Mouse (Mus musculus): Measurements from ENCODE around the gene Ttyh1.
A peak's percentile ranks its signal among the peaks of the same experiment; 100 is the strongest.

The Ttyh1 gene

GRCm38 (mm10) chr7:4122783-4123182 is 3.6 kb downstream of the Ttyh1 start:
- no peak for DNase-seq (ENCODE audit: low read depth, low spot score)

- no peak for DNase-seq (ENCODE audit: low read depth, low spot score)
Measured at GRCm38 (mm10) chr7:4123732-4124131, 4.5 kb downstream of the Ttyh1 start.

GRCm38 (mm10) chr7:4124315-4124759 is 5.1 kb downstream of the Ttyh1 start:
- no peak for DNase-seq (ENCODE audit: low read depth, low spot score)

GRCm38 (mm10) chr7:4124856-4125255 is 5.6 kb downstream of the Ttyh1 start:
- DNase-seq (ENCODE audit: low read depth, low spot score): no peak

GRCm38 (mm10) chr7:4125306-4125705 is 6.1 kb downstream of the Ttyh1 start:
- no peak for DNase-seq (ENCODE audit: low read depth, low spot score)

GRCm38 (mm10) chr7:4126992-4127785 is 8.0 kb downstream of the Ttyh1 start:
- no peak for DNase-seq (ENCODE audit: low read depth, low spot score)

- DNase-seq (ENCODE audit: low read depth, low spot score): no peak
Measured at GRCm38 (mm10) chr7:4127894-4128293, 8.7 kb downstream of the Ttyh1 start.

GRCm38 (mm10) chr7:4128860-4129259 is 9.7 kb downstream of the Ttyh1 start:
- no peak for DNase-seq (ENCODE audit: low read depth, low spot score)

- DNase-seq (ENCODE audit: low read depth, low spot score): peak; percentile 57
Measured at GRCm38 (mm10) chr7:4130686-4131452, 11.7 kb downstream of the Ttyh1 start.

GRCm38 (mm10) chr7:4131964-4132363 is 12.8 kb downstream of the Ttyh1 start:
- no peak for DNase-seq (ENCODE audit: low read depth, low spot score)

GRCm38 (mm10) chr7:4132581-4132980 is 13.4 kb downstream of the Ttyh1 start:
- no peak for DNase-seq (ENCODE audit: low read depth, low spot score)

GRCm38 (mm10) chr7:4132998-4133397 is 13.8 kb downstream of the Ttyh1 start:
- no peak for DNase-seq (ENCODE audit: low read depth, low spot score)

- no peak for DNase-seq (ENCODE audit: low read depth, low spot score)
Measured at GRCm38 (mm10) chr7:4134911-4135310, 15.7 kb downstream of the Ttyh1 start.

- DNase-seq (ENCODE audit: low read depth, low spot score): no peak
Measured at GRCm38 (mm10) chr7:4136404-4136770, 17.2 kb downstream of the Ttyh1 start.

- DNase-seq (ENCODE audit: low read depth, low spot score): peak; percentile 96
Measured at GRCm38 (mm10) chr7:4136771-4137531, 17.7 kb downstream of the Ttyh1 start, which contains the start of gene Leng8. Gene Leng8 (plus strand): TSS chr7:4137039.

GRCm38 (mm10) chr7:4137746-4138145 is 18.5 kb downstream of the Ttyh1 start:
- no peak for DNase-seq (ENCODE audit: low read depth, low spot score)

GRCm38 (mm10) chr7:4138181-4138580 is 19.0 kb downstream of the Ttyh1 start:
- DNase-seq (ENCODE audit: low read depth, low spot score): no peak

- no peak for DNase-seq (ENCODE audit: low read depth, low spot score)
Measured at GRCm38 (mm10) chr7:4138671-4139070, 19.5 kb downstream of the Ttyh1 start.

- no peak for DNase-seq (ENCODE audit: low read depth, low spot score)
Measured at GRCm38 (mm10) chr7:4139391-4139790, 20.2 kb downstream of the Ttyh1 start.

- no peak for DNase-seq (ENCODE audit: low read depth, low spot score)
Measured at GRCm38 (mm10) chr7:4141648-4142325, 22.6 kb downstream of the Ttyh1 start.

GRCm38 (mm10) chr7:4142796-4143445 is 23.7 kb downstream of the Ttyh1 start:
- DNase-seq (ENCODE audit: low read depth, low spot score): no peak

All from c-Kit-negative CD71-positive TER-119-positive erythroid progenitor cells, embryonic 14.5 days (primary cell).